Mouse (Mus musculus): ENCODE results near the gene Tnfrsf25. TPM values are rescaled to one million over a fixed set of nuclear protein-coding genes. Genes with fewer than 3 reads are reported as not detected.

Gene Tnfrsf25
- polyA plus RNA-seq, 1 experiment from 2014 or later = 0.66 TPM

GRCm38 (mm10) chr4:152141521-152142135 lies 25.9 kb downstream of the Tnfrsf25 start:
- 72% methylated on average over 8 of the region's 8 CpGs for WGBS
- Histone ChIP-seq H3K27ac (no peak overlapping the region), H3K27me3 (peaks cover 71% of the 10 kb centered on the region), H3K36me3 (replicated peaks) (no peaks in the 10 kb centered on the region), H3K9me3 (no peaks in the 10 kb centered on the region), H3K4me1 (peaks cover 6% of the 10 kb centered on the region), H3K4me3 (replicated peaks) (no peak overlapping the region), H3K9ac (no peak overlapping the region), H3K4me2 (no peak overlapping the region)
- no peak for ATAC-seq (ENCODE audit: low FRiP score)

- H3K4me1 ChIP-seq = peaks cover 4% of the 10 kb centered on the region
- peaks cover 69% of the 10 kb centered on the region for H3K27me3 ChIP-seq
- no peak overlapping the region for H3K4me2 ChIP-seq
- ATAC-seq (ENCODE audit: low FRiP score) = no peak
- 46% methylated on average over 1 of the region's 1 CpGs for WGBS
- H3K36me3 ChIP-seq (replicated peaks) = no peaks in the 10 kb centered on the region
- no peak overlapping the region for H3K9ac ChIP-seq
- no peak overlapping the region for H3K4me3 ChIP-seq (replicated peaks)
- H3K27ac ChIP-seq = no peak overlapping the region
- H3K9me3 ChIP-seq = no peaks in the 10 kb centered on the region
These were observed 27.9 kb downstream of the Tnfrsf25 start for GRCm38 (mm10) chr4:152143632-152144031.

- H3K36me3 ChIP-seq (replicated peaks) = no peaks in the 10 kb centered on the region
- ATAC-seq (ENCODE audit: low FRiP score) = no peak
- no peak overlapping the region for H3K4me3 ChIP-seq (replicated peaks)
- no peak overlapping the region for H3K9ac ChIP-seq
- H3K27me3 ChIP-seq = peaks cover 74% of the 10 kb centered on the region
- H3K9me3 ChIP-seq = no peaks in the 10 kb centered on the region
- H3K27ac ChIP-seq = no peak overlapping the region
- WGBS = 72% methylated on average over 10 of the region's 10 CpGs
- no peaks in the 10 kb centered on the region for H3K4me1 ChIP-seq
- no peak overlapping the region for H3K4me2 ChIP-seq
These were observed 29.7 kb downstream of the Tnfrsf25 start for GRCm38 (mm10) chr4:152145473-152145872.

GRCm38 (mm10) chr4:152146033-152146827 lies 30.5 kb downstream of the Tnfrsf25 start:
- Histone ChIP-seq H3K4me3 (replicated peaks) (no peak overlapping the region), H3K9ac (no peak overlapping the region), H3K9me3 (no peaks in the 10 kb centered on the region), H3K27me3 (peaks cover 74% of the 10 kb centered on the region), H3K4me2 (no peak overlapping the region), H3K4me1 (no peaks in the 10 kb centered on the region), H3K27ac (no peak overlapping the region), H3K36me3 (replicated peaks) (no peaks in the 10 kb centered on the region)
- 76% methylated on average over 11 of the region's 11 CpGs for WGBS
- ATAC-seq (ENCODE audit: low FRiP score) = no peak

GRCm38 (mm10) chr4:152150546-152150945 lies 34.8 kb downstream of the Tnfrsf25 start:
- H3K27me3 ChIP-seq = peaks cover 95% of the 10 kb centered on the region
- ATAC-seq (ENCODE audit: low FRiP score) = no peak

GRCm38 (mm10) chr4:152151451-152151965 lies 35.8 kb downstream of the Tnfrsf25 start:
- WGBS = 18% methylated on average over 7 of the region's 7 CpGs
- Histone ChIP-seq H3K4me1 (peaks cover 16% of the 10 kb centered on the region), H3K4me2 (peak overlapping the region; percentile 53), H3K27ac (no peak overlapping the region), H3K9ac (0 out of 2 replicates have a peak overlapping the region, but pooled peaks have one; percentile 33), H3K36me3 (replicated peaks) (no peaks in the 10 kb centered on the region), H3K4me3 (replicated peaks) (peak overlapping the region; percentile 37), H3K9me3 (no peaks in the 10 kb centered on the region), H3K27me3 (peaks cover 90% of the 10 kb centered on the region)
- ATAC-seq (ENCODE audit: low FRiP score) = no peak

More at GRCm38 (mm10) chr4:152150546-152150945, 34.8 kb downstream of the Tnfrsf25 start:
- H3K4me1 ChIP-seq = peaks cover 16% of the 10 kb centered on the region
- H3K4me2 ChIP-seq = no peak overlapping the region
- no peak overlapping the region for H3K27ac ChIP-seq
- H3K4me3 ChIP-seq (replicated peaks) = no peak overlapping the region
- no peaks in the 10 kb centered on the region for H3K36me3 ChIP-seq (replicated peaks)
- H3K9me3 ChIP-seq = no peaks in the 10 kb centered on the region
- no peak overlapping the region for H3K9ac ChIP-seq
- WGBS = 70% methylated on average over 4 of the region's 4 CpGs

GRCm38 (mm10) chr4:152151966-152152544 lies 36.3 kb downstream of the Tnfrsf25 start, which contains the start of gene Espn:
Gene Espn (minus strand): TSS chr4:152152371.
- H3K27me3 ChIP-seq = peaks cover 90% of the 10 kb centered on the region
- under 1% methylated on average over 55 of the region's 57 CpGs for WGBS

GRCm38 (mm10) chr4:152153771-152154177 lies 38.0 kb downstream of the Tnfrsf25 start:
- WGBS = 3% methylated on average over 23 of the region's 23 CpGs
- Histone ChIP-seq H3K4me2 (peak overlapping the region; percentile 39), H3K9ac (no peak overlapping the region), H3K9me3 (no peaks in the 10 kb centered on the region), H3K36me3 (replicated peaks) (no peaks in the 10 kb centered on the region), H3K27me3 (peaks cover 96% of the 10 kb centered on the region), H3K27ac (no peak overlapping the region), H3K4me1 (peaks cover 21% of the 10 kb centered on the region), H3K4me3 (replicated peaks) (peak overlapping the region; percentile 22)
- ATAC-seq (ENCODE audit: low FRiP score) = no peak

More at GRCm38 (mm10) chr4:152151966-152152544, 36.3 kb downstream of the Tnfrsf25 start, which contains the start of gene Espn:
- Histone ChIP-seq H3K4me2 (peak within 1 kb of the TSS; percentile 53), H3K9ac (0 out of 2 replicates have a peak within 1 kb of the TSS, but pooled peaks have one; percentile 33), H3K9me3 (no peaks in the 10 kb centered on the region), H3K4me3 (replicated peaks) (peak within 1 kb of the TSS; percentile 37), H3K27ac (no peak within 1 kb of the TSS), H3K36me3 (replicated peaks) (no peaks in the 10 kb centered on the region), H3K4me1 (peaks cover 16% of the 10 kb centered on the region)
- ATAC-seq (ENCODE audit: low FRiP score) = peak; percentile 66

- Histone ChIP-seq H3K4me1 (peaks cover 30% of the 10 kb centered on the region), H3K9me3 (no peaks in the 10 kb centered on the region), H3K36me3 (replicated peaks) (no peaks in the 10 kb centered on the region), H3K27ac (no peak overlapping the region), H3K9ac (no peak overlapping the region), H3K4me2 (no peak overlapping the region), H3K27me3 (peaks cover 96% of the 10 kb centered on the region), H3K4me3 (replicated peaks) (no peak overlapping the region)
- no peak for ATAC-seq (ENCODE audit: low FRiP score)
- 61% methylated on average over 4 of the region's 4 CpGs for WGBS
These were observed 39.3 kb downstream of the Tnfrsf25 start for GRCm38 (mm10) chr4:152155019-152155418.

GRCm38 (mm10) chr4:152157779-152158584 lies 42.2 kb downstream of the Tnfrsf25 start:
- ATAC-seq (ENCODE audit: low FRiP score) = no peak
- 18% methylated on average over 21 of the region's 21 CpGs for WGBS
- H3K9me3 ChIP-seq = no peaks in the 10 kb centered on the region
- H3K4me2 ChIP-seq = no peak overlapping the region
- H3K27ac ChIP-seq = no peak overlapping the region
- peaks cover 18% of the 10 kb centered on the region for H3K4me1 ChIP-seq
- H3K4me3 ChIP-seq (replicated peaks) = peak overlapping the region; percentile 3; the same call in 1 of the 2 replicates
- peaks cover 96% of the 10 kb centered on the region for H3K27me3 ChIP-seq
- H3K9ac ChIP-seq = no peak overlapping the region
- no peaks in the 10 kb centered on the region for H3K36me3 ChIP-seq (replicated peaks)

- no peaks in the 10 kb centered on the region for H3K9me3 ChIP-seq
- H3K4me2 ChIP-seq = peak within 1 kb of the TSS; percentile 15
- no peak within 1 kb of the TSS for H3K9ac ChIP-seq
- H3K27ac ChIP-seq = no peak within 1 kb of the TSS
- peaks cover 92% of the 10 kb centered on the region for H3K27me3 ChIP-seq
- peaks cover 14% of the 10 kb centered on the region for H3K4me1 ChIP-seq
- no peak for ATAC-seq (ENCODE audit: low FRiP score)
- H3K36me3 ChIP-seq (replicated peaks) = no peaks in the 10 kb centered on the region
- 2% methylated on average over 35 of the region's 35 CpGs for WGBS
- H3K4me3 ChIP-seq (replicated peaks) = peak within 1 kb of the TSS; percentile 14; the same call in 1 of the 2 replicates
These were observed 43.0 kb downstream of the Tnfrsf25 start, which contains the start of gene Hes2 for GRCm38 (mm10) chr4:152158585-152159284. Gene Hes2 (plus strand): TSS chr4:152158867.
